Mouse (Mus musculus) MEL (cell line): ENCODE measurements at regions not wholly inside any gene's neighbourhood (a gene's known extent, or its start where the extent isn't known, plus 50 kb on each side); places are given as distances from the start of the nearest gene placed in this dataset.

ENCODE experiments used
- BHLHE40 ChIP-seq: IDR thresholded peaks from 2 replicates; pipeline ENCODE4 v1.6.1; 2012; ENCODE audit warnings: low read depth, mild to moderate bottlenecking, inconsistent platforms, low read length, improper control_type of control experiment, borderline replicate concordance
- CTCF ChIP-seq, 3 experiments: IDR thresholded peaks in 2 of 3; conservative IDR thresholded peaks in 1 of 3; 2 replicates each; pipeline ENCODE4 v1.5.1; 2011 to 2012; ENCODE audit warnings: low read length in 3 of 3, low read depth in 2 of 3, mild to moderate bottlenecking in 2 of 3, improper control_type of control experiment in 1 of 3, inconsistent platforms in 1 of 3, mixed read lengths in 1 of 3, moderate library complexity in 1 of 3; ENCODE audit not compliant: control insufficient read depth in 1 of 3, insufficient read depth in 1 of 3, poor library complexity in 1 of 3, severe bottlenecking in 1 of 3
- EP300 ChIP-seq, 2 experiments: IDR thresholded peaks; 2 replicates each; pipeline ENCODE4 v1.6.1; 2011; ENCODE audit warnings: improper control_type of control experiment in 2 of 2, low read length in 2 of 2, low read depth in 1 of 2, mild to moderate bottlenecking in 1 of 2
- MAFK ChIP-seq: IDR thresholded peaks from 2 replicates; pipeline ENCODE4 v1.6.1; 2011; ENCODE audit warnings: low read depth, mild to moderate bottlenecking, low read length, improper control_type of control experiment, borderline replicate concordance
- MAX ChIP-seq: IDR thresholded peaks from 2 replicates; pipeline ENCODE4 v1.6.1; 2011; ENCODE audit warnings: low read length, improper control_type of control experiment
- MXI1 ChIP-seq: IDR thresholded peaks from 2 replicates; pipeline ENCODE4 v1.6.1; 2011; ENCODE audit warnings: mild to moderate bottlenecking, low read depth, low read length, improper control_type of control experiment
- POLR2A ChIP-seq, 2 experiments: IDR thresholded peaks; 2 replicates each; pipeline ENCODE4 v1.6.1; 2011 to 2012; ENCODE audit warnings: low read length in 2 of 2, mild to moderate bottlenecking in 2 of 2, control low read depth in 1 of 2, improper control_type of control experiment in 1 of 2, low read depth in 1 of 2, moderate library complexity in 1 of 2; ENCODE audit not compliant: control insufficient read depth in 1 of 2, insufficient read depth in 1 of 2, poor library complexity in 1 of 2
- RCOR1 ChIP-seq: IDR thresholded peaks from 2 replicates; pipeline ENCODE4 v1.6.1; 2012; ENCODE audit warnings: low read depth, mild to moderate bottlenecking, inconsistent platforms, low read length, improper control_type of control experiment
- SIN3A ChIP-seq: IDR thresholded peaks from 2 replicates; pipeline ENCODE4 v1.6.1; 2012; ENCODE audit warnings: low read length, improper control_type of control experiment, inconsistent platforms
- SMC3 ChIP-seq: IDR thresholded peaks from 2 replicates; pipeline ENCODE4 v1.6.1; 2011; ENCODE audit warnings: low read depth, low read length, improper control_type of control experiment
- TAL1 ChIP-seq: IDR thresholded peaks from 2 replicates; pipeline ENCODE4 v1.6.1; 2012; ENCODE audit warnings: mild to moderate bottlenecking, inconsistent platforms, low read length, moderate library complexity, mixed read lengths
- USF1 ChIP-seq: IDR thresholded peaks from 2 replicates; pipeline ENCODE4 v1.6.1; 2014; ENCODE audit warnings: low read depth, mild to moderate bottlenecking, inconsistent platforms, low read length, improper control_type of control experiment, moderate library complexity
- ZKSCAN1 ChIP-seq: IDR thresholded peaks from 2 replicates; pipeline ENCODE4 v1.6.1; 2012; ENCODE audit warnings: low read depth, mild to moderate bottlenecking, inconsistent platforms, low read length, improper control_type of control experiment, moderate library complexity

- no peak for TF ChIP-seq SIN3A
- TF ChIP-seq BHLHE40: no peak
- TF ChIP-seq CTCF (IDR thresholded peaks at IDR 0.05 in 2 of 3, conservative IDR thresholded peaks at IDR 0.05 in 1 of 3; ENCODE audit: control insufficient read depth in 1 of 3, insufficient read depth in 1 of 3, low read depth in 2 of 3, low read length in 3 of 3, poor library complexity in 1 of 3, severe bottlenecking in 1 of 3): no peak
- no peak for TF ChIP-seq TAL1
- no peak for TF ChIP-seq MAX
- TF ChIP-seq RCOR1: no peak
- no peak for TF ChIP-seq POLR2A (IDR thresholded peaks at IDR 0.05; ENCODE audit: control insufficient read depth in 1 of 2, insufficient read depth in 1 of 2, low read depth in 1 of 2, low read length in 2 of 2, poor library complexity in 1 of 2)
- no peak for TF ChIP-seq USF1
- no peak for TF ChIP-seq SMC3
- no peak for TF ChIP-seq EP300 (IDR thresholded peaks at IDR 0.05; ENCODE audit: low read depth in 1 of 2, low read length in 2 of 2)
- no peak for TF ChIP-seq MAFK
- no peak for TF ChIP-seq MXI1
- no peak for TF ChIP-seq ZKSCAN1
Observed at GRCm38 (mm10) chr5:33511529-33512252, 77.9 kb upstream of the Nkx1-1 start.
